Mouse (Mus musculus) B cell, adult 62 days (primary cell): ENCODE results near the gene Gdf1. TPM values are rescaled to one million over a fixed set of nuclear protein-coding genes. Genes with fewer than 3 reads are reported as not detected.

ENCODE experiments used
- total RNA-seq: library from RNA; stranded (reverse); gene quantifications from 4 replicates; pipeline ENCODE4 v1.2.4, GENCODE M21; 2023

Gdf1 gene
- total RNA-seq: not detected in 4 replicates

DNA sequence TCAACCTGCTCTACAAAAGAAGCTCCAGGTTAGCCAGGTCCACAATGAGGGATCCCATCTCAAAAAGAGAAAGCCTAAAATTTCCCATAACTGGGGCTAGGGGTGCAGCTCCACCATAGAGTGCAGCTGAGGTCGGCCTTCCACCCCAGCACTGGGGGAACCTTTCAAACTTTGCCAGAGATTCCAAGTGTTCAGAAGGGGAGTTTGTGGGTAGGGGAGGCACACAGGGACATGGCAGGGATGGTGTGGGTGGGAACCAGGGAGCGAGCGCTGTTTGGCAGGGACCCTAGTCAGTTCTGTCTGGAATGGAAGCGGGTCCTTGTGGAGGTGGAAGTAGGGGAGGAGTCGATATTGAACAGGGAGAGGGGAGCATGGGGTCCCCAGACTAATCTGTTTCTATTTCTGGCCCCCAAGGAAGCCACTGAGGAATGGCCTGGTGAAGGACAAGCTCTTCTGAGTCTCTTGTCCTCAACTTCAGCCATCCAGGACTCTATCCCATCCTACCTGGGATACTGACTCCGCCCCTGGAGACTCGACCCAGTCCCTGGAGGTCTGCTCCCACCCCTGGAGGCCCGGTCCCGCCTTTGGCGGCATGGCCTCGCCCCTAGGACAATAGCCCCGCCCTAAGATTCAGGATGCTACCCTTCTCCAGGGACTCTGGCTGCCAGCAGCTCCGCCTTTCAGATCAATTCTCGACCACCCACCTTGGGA is at the start of gene Gdf1:
TSS of gene Gdf1 (plus strand) at position 694 of the 711 bp plus-strand sequence.

DNA sequence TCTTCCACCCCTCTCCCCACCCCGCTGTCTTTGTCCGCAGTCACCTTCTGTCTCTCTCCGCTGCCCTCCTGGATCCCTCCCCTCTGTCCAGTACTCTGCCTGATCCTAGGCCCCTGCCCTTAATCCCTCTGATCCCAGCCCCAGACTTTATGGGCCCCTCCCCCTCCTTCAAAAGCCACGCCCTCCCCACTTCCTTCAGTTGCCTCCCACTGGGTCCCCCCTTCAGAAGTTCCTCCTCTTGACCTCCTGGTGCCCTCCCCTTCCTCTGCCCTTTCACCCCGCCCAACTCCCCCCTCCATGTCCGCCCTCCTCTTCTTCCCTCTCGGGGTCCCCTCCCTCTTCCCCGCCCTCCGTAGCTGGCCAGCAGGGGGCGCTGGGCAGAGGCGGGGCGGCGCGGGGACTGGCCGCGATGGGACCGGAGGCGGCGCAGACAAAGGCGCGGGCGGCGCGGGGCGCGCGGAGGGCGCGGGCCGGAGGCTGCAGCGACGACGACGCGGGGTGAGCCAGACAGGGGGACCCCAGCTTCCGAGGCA is 46.9 kb upstream of the Gdf1 start, which contains the start of gene Homer3:
TSS of gene Homer3 (plus strand) at position 225 of the 533 bp plus-strand sequence.

DNA sequence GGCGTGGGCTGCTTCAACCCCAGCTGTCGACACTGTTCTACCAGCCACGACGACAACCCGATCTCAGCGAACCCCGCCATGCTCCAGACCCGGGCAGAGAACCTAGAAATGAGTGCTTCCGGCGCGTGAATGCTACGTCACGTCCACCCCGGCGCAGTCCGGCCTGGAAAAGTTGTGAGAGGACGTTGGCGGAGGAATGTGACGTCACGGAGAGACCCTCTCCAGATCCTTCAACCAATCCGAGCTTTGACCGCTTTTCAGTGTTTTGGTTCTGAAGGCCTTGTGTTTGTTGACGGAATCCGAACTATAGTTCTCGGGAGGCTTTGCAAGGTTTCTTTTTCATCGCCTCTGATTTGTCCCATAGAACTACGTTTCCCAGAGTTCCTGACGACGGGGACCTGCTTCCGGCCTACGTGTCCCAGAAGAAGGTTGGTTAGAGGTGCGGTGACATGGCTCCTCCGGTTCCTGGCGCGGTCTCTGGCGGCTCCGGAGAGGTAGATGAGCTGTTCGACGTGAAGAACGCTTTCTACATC is 27.2 kb upstream of the Gdf1 start, which contains the start of the genes Ddx49 and Cope:
TSS of gene Ddx49 (minus strand) at position 132 of the 533 bp plus-strand sequence.
TSS of gene Cope (plus strand) at position 161 of the 533 bp plus-strand sequence.

DNA sequence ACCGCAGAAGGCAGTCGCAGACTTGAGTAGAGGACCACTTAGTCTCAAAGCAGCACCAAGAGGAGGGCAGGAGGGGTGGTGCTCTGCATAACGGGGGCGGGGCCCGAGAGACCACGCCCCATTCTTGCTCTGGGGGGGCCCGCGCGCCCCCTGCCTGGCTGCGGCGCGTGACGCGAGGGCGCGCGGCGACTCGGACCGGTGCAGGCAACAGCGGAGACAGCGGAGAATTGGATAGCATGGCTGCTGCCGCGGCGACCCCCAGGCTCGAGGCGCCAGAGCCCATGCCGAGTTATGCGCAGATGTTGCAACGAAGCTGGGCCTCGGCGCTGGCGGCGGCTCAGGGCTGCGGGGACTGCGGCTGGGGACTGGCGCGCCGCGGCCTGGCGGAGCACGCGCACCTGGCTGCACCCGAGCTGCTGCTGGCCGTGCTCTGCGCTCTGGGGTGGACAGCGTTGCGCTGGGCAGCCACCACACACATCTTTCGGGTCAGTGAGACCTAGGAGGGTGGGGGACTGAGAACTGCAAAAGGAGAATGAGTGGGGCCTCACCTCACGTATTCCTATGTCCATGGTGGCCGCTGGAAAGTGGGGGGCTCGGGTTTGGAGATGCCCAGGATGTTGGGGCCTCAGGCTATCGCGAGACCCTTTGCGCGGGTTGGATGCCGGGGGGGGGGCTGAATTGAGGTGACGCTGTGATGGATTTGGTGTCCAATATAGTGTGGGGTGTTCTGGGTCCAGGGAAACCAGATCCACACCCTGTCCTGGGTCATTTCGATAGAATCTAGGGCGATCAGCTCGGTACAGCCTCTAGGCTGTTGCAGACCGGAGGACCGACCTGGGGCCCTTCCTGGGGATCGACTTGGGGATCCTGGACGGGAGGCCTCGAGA is 13.8 kb upstream of the Gdf1 start, which contains the start of gene Cers1:
TSS of gene Cers1 (plus strand) at position 152 of the 887 bp plus-strand sequence.

DNA sequence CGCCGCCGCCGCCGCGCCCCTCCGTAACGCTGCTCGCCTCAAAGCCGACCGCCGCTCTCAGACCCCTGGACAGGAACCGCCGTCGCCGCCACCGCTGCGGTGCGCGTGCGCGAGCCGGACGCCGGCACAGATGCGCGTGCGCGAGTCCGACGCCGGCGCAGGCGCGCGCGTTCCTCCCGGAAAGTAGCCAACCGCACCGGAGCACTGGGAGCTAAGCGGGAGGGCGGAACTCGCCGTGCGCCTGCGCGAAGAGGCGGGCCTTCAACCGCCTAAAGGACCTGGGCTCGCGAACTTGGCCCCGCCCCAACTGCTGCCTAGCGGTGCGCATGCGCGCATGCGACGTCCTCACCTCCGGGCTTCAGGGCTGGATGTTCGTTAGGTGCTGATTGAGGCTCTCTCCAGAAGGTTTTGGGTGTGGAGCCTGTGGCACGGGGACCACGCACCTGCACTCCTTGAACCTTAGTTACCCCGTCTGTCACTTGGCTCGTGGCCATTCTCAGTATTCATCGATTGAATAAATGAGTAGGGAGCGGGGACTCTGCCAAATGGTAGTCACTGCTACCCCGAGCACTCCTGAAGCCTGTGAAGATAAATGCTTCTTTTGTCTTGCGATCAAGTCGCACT is 23.7 kb downstream of the Gdf1 start, which contains the start of gene Upf1:
TSS of gene Upf1 (minus strand) at position 85 of the 624 bp plus-strand sequence.

DNA sequence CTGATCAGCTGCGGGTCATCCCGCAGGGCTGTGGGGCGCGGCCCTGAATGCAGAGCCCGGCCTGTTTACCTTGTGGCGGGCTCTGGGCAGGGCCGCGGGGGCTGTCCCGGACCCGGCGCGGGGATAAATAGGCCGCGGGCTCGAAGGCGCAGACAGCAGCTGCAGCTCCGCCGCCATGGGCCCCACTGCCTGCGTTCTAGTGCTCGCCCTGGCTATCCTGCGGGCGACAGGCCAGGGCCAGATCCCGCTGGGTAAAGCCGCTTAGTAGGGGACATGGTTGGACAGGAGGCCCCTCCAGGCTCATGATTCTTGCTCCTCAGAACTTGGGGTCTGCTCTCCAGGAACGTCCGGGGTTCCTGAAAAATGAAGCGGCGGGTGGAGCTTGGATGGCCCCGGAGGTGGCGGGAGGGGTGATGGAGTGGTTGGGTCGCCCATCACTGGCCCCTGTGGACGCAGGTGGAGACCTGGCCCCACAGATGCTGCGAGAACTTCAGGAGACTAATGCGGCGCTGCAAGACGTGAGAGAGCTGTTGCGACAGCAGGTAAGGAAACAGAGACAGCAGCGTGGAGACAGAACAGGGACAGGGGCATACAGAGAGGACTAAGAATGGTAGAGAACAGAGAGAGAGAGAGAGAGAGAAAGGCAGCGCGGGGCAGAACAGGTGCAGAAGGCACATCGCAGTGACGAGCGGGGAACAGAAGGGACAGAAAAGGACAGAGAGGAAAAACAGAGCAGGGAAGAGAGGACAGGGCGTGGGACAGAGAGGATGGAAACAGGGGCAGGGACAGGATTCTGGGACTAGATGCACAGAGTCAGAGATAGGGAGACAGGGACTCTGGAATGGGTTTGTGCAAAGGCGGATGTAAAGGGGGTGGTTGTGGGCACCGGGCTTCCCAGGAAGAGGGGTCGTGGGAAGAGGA is 44.0 kb downstream of the Gdf1 start, which contains the start of gene Comp:
TSS of gene Comp (plus strand) at position 162 of the 921 bp plus-strand sequence.

Other genes starting within 250 kb of the Gdf1 start
- gene Hapln4, start 246.4 kb upstream of the Gdf1 start, total RNA-seq: not detected in 4 replicates
- 0.12 to 0.24 TPM (median 0.12 TPM) in 4 replicates for gene Ncan, start 208.9 kb upstream of the Gdf1 start, total RNA-seq
- gene Nr2c2ap, start 198.5 kb upstream of the Gdf1 start, total RNA-seq: 26.8 to 34.5 TPM (median 33.3 TPM) in 4 replicates
- 29.2 to 34.9 TPM (median 32.5 TPM) in 4 replicates for gene Rfxank, start 190.7 kb upstream of the Gdf1 start, total RNA-seq
- gene Borcs8, start 190.3 kb upstream of the Gdf1 start, total RNA-seq: 47.1 to 58.2 TPM (median 52.7 TPM) in 4 replicates
- 2.4 to 4.5 TPM (median 4.0 TPM) in 4 replicates for gene Mef2b, start 190.1 kb upstream of the Gdf1 start, total RNA-seq
- gene Tmem161a, start 157.5 kb upstream of the Gdf1 start, total RNA-seq: 43.7 to 57.9 TPM (median 47.4 TPM) in 4 replicates
- 3.6 to 6.2 TPM (median 4.5 TPM) in 4 replicates for gene Slc25a42, start 117.5 kb upstream of the Gdf1 start, total RNA-seq
- gene Sugp2, start 95.6 kb upstream of the Gdf1 start, total RNA-seq: 65.9 to 70.7 TPM (median 67.1 TPM) in 4 replicates
- 7.2 to 11.5 TPM (median 10.0 TPM) in 4 replicates for gene Armc6, start 95.4 kb upstream of the Gdf1 start, total RNA-seq
- gene Homer3, start 47.0 kb upstream of the Gdf1 start, total RNA-seq: 6.2 to 9.0 TPM (median 6.9 TPM) in 4 replicates
- 67.5 to 86.5 TPM (median 76.3 TPM) in 4 replicates for gene Ddx49, start 27.3 kb upstream of the Gdf1 start, total RNA-seq
- 94.5 to 110 TPM (median 108 TPM) in 4 replicates for gene Cope, start 27.3 kb upstream of the Gdf1 start, total RNA-seq
- not detected in 4 replicates for gene Cers1, start 14.0 kb upstream of the Gdf1 start, total RNA-seq
- gene Upf1, start 23.5 kb downstream of the Gdf1 start, total RNA-seq: 68.7 to 78.5 TPM (median 70.9 TPM) in 4 replicates
- gene Comp, start 43.7 kb downstream of the Gdf1 start, total RNA-seq: 0.48 TPM in 1 of 4 replicates, not detected in the others
- 16.1 to 28.0 TPM (median 24.1 TPM) in 4 replicates for gene Crtc1, start 109.8 kb downstream of the Gdf1 start, total RNA-seq
- gene Klhl26, start 147.2 kb downstream of the Gdf1 start, total RNA-seq: 8.4 to 10.1 TPM (median 8.6 TPM) in 4 replicates
- not detected in 4 replicates for gene Tmem59l, start 157.5 kb downstream of the Gdf1 start, total RNA-seq
- 1.2 to 2.5 TPM (median 2.0 TPM) in 3 of 4 replicates, not detected in the other for gene Crlf1, start 163.3 kb downstream of the Gdf1 start, total RNA-seq
- 33.3 to 46.0 TPM (median 38.6 TPM) in 4 replicates for gene Rex1bd, start 176.9 kb downstream of the Gdf1 start, total RNA-seq
- 2,835 to 2,861 TPM (median 2,853 TPM) in 4 replicates for gene Uba52, start 181.0 kb downstream of the Gdf1 start, total RNA-seq
- 231 to 253 TPM (median 245 TPM) in 4 replicates for gene Fkbp8, start 197.9 kb downstream of the Gdf1 start, total RNA-seq
- gene Kxd1, start 198.1 kb downstream of the Gdf1 start, total RNA-seq: 53.7 to 70.3 TPM (median 60.4 TPM) in 4 replicates
- gene Ell, start 209.6 kb downstream of the Gdf1 start, total RNA-seq: 26.1 to 31.6 TPM (median 29.4 TPM) in 4 replicates